Mouse (Mus musculus) thymus, postnatal 10 days (tissue): ENCODE results near the gene Dnajc7.
"Not testable (repeated sequence)": the region's sequence is repeated elsewhere in the genome, so short reads cannot be mapped to it uniquely, and the experiment has no call there.

Experiments used
- DNase-seq, 2 experiments: peaks; one replicate each; pipeline ENCODE4 v3.0.0; 2021; ENCODE audit warnings: low spot score in 2 of 2

The Dnajc7 gene

DNA sequence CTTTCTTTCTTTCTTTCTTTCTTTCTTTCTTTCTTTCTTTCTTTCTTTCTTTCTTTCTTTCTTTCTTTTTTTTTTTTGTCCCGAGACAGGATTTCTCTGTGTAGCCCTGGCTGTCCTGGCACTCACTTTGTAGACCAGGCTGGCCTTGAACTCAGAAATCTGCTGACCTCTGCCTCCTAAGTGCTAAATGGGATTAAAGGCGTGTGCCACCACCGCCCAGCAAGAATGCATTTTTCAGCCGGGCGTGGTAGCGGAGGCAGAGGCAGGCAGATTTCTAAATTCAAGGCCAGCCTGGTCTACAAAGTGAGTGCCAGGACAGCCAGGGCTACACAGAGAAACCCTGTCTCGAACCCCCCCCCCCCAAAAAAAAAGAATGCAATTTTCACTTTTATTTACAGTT is 3.1 kb downstream of the Dnajc7 start:
- DNase-seq, result not testable (repeated sequence)

DNA sequence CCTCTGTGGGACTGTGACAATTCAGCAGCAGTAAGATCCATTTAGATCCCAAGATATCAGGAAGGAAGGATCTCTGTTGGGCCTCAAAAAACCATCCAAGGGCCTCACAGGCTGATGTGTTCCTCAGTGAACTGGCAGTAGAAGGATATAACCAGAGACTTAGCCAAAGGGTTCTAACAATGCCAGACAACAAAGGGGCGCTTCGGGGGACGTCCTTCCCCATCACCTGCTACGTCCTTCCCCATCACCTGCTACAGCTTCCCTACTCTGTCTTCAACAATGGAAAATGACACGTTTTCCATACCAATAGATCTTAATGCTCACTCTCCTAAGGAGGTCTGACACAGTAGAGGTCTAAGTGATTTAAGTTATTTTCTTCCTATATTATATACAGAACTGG is 3.6 kb downstream of the Dnajc7 start:
- no peak for DNase-seq

DNA sequence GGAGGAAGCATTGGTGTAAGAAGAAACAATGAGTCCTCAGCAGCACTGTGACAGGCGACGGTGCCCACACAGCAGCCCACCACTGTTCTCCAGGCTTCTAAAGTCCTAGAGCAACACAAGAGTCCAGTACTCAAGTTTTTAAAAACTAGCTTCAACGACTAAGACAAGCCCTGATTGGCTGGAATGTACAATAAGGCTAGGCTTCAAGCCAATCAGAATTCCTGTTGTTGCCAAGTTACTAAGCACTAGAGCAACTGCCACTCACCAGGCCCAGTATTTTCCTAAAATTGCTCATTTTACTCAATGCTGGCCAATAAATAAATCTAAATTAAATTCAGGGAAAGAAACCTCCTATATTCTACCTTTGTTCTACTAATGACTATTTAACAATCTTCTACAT is 6.7 kb downstream of the Dnajc7 start:
- DNase-seq, result no peak

DNA sequence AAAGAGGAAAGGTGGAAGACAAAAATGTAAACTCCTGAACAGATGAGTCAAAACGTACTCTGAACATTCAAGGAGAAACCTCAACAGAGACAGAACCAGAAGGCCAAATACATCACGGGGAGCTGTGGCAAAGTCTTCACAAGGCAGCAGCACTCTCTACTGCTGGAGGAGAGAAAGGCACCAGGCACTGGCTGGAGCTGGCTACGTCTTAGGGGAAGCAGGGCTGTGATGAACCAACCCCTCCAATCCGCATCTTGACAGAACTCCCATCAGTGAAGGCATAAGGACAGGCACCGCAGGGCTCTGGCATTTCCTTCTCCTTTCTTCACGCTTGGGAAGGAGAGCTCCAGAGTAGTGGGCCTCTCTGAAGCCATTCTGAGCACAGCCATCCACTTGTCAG is 8.3 kb downstream of the Dnajc7 start:
- DNase-seq, result no peak

DNA sequence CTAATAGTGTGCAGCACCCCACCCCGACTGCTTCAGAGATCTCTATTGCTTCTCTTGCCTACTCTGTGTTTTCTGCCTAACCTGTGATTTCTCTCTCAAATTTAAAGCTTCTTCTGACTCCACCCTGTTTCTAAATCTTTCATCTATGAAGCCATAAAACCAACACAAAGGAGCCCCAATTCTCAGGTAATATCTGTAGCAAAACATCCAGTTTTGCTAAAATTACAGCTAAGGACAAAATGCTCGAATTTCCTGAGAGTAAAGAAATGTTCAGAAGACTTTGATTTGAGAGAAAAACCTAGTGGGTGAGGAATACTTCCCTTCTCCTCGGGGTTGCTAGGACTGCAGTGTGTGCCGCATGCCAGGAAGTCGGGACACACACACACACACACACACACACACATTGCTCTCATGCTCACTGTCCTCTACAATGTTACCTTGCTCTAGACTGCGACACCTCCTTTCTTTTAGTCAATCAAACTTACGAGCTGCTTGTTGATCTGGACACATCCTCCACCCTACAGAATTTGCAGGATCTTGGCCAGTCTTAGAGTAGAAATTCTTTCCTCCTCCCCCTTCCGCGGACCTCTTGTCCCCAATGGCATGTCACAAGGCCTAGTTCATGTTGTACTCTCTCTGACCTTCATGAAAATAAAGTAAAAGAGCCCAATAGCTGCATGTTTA is 9.8 kb downstream of the Dnajc7 start:
- DNase-seq, result no peak

DNA sequence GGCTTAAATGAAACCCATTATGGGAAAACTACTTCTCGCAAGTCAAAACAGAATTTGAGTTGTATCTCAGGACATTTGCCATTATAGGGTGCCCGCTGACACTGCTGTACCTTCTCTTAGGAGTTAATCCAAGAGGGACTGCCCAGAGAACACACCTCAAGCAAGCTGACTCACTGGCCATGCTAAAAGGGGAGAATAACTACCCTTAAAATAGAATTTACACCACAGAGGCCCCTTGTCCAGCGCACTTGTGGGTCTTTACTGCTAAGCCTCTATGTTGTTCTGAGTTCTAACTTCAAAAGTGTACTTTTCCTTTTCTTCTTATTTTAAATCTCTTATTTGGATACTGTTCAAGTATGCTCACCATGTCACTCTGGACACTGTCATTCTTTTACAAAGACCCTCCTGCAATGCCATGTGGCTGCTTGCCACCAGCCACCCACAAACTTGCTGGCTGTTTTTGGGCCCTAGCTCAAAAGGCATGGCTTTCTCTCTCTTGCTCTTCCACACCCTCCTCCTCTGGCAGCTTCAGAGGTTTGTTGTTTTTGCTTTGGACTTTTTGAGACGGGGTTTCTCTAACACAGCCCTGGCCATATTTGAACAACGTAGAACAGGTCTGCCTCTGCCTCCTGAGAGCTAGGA is 10.5 kb downstream of the Dnajc7 start:
- no peak for DNase-seq

DNA sequence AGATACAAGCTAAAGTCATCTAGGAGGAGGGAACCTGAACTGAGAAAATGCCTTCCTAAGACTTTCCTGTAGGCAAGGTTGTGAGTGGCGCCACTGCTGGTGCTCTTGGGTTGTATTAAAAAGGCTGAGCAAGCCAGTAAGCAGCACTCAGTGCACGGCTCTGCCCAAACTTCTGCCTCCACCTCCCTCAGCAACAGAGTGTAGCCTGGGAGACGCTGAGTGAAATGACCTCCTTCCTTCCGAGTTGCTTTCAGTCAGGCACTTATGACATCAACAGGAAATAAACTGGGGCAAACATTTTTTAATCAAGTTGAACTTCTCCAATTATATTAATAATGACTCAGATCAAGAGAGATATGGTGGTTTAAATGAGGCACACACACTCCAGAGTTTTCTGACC is 11.2 kb downstream of the Dnajc7 start:
- DNase-seq, result no peak

DNA sequence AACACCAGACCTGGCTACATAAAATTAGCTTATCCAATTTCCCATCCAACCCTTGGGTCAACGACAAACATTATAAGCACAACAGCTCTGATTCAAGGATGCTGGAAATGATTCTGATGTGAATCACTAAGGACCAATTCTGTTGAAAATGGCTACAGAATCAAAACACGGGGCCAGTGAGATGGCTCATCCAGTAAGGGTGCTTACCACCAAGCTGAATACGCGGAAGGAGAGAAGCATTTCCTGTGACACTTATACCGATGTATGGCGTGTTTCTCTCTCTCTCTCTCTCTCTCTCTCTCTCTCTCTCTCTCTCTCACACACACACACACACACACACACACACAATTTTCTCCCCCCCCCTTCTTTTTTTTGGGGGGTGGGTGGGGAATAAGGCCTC is 12.8 kb downstream of the Dnajc7 start:
- DNase-seq, result no peak

DNA sequence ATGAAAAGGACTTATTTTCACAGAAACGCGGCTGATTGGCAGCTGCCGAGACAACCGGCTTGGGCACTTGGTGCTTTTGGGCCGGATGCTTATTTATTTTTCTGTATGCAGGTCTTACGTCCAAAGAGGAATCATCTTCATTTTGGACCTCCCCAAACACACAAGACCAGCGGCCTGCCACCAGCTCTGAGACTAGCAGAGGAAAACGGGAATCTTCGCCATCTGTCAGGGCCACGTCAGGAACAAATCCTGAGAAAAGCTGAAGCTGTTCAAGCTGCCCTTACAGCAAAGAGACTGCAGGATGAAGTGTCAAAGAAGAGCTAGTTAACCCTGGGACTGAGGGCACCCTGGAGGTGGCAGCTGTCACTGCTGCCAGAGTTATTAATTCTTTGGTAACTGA is 14.5 kb downstream of the Dnajc7 start:
- DNase-seq, result no peak

DNA sequence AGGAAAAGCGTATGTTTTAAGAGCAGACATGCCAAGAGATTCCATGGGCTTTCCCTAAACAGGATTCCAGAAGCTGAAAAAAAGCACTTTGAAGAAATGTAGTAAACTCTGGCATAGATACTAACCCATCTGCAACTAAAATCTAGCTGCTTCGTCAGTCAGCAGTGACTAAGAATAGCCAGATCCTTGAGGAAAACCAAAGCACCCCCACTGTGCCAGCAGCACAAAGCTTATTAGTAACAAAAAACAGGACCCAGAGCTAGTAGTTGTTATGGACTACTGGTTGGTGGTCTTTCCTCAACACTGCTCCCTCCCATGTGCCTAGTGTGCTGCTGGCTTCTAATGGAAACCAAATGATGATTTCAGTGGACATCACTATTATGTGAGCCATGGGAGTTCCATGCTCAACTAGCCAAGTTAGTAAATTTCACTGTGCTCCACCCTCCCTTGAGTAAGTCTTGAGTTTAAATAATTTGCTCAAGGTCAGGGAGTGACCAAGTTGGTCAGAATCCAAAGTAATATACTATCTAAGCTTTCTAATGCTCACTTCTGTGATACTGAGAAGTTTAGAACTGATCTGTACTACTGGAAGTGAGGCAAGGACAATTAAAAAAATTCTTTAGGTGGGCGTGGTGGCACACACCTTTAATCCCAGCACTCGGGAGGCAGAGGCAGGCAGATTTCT is 15.5 kb downstream of the Dnajc7 start:
- no peak for DNase-seq

DNA sequence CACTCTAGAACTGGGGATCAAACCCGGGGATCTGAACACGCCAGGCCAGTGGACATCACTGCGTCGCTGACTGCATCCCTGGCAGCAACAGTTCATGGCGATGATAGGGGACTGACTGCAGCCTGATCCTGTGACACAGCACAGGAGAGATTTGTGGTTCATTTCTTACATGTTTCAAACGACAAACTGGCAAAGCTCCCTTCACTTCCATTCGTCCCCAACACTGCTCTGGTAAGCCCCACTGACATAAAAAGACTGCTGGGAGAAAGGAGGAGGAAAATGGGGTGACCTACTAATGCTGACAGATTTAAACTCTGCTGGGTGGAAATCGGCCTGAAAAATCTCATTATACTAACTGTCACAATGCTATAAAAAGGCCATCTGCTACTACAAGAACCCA is 16.2 kb downstream of the Dnajc7 start:
- DNase-seq, result no peak

DNA sequence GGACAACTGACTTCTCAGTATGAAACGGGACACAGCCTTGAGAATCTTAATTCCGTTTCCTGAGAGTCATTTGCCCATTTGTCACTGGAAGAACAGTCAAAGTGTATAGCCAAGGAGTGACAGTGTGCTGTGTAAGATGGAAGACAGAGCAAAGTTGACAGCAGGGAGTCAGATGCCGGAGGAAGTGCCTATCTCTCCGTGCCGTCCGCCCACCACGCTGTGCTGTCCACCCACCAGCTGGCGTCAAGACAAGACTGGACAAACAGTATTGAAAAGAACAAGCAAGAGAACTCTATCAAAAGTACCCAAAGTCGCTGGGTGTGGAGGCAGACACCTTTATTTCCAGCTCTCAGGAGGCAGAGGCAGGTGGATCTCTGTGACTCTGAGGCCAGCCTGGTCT is 16.8 kb downstream of the Dnajc7 start:
- DNase-seq, result no peak

- no peak for DNase-seq
Observed at GRCm38 (mm10) chr11:100601372-100601771, 18.6 kb downstream of the Dnajc7 start.

- no peak for DNase-seq
Observed at GRCm38 (mm10) chr11:100598074-100598473, 21.9 kb downstream of the Dnajc7 start.

DNA sequence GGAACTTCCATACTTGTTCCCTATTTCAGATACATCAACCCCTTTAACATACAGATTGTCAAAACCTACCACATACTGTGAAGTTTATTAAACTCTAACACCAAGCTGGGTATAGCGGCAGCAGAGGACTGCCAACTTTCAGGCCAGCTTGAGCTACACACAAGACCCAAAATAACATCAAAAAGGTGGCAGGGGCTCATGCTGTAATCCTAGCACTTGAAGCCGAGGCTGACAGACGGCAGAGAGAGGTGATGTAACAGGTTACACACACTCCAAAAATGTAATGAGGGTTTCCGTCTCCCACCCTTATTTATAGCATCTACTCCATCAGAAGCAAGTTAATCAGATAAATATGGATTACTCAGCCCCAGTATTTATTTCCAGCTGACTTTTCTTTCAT is 24.4 kb downstream of the Dnajc7 start:
- no peak for DNase-seq

- DNase-seq, result no peak
Observed at GRCm38 (mm10) chr11:100594608-100595007, 25.4 kb downstream of the Dnajc7 start.

- DNase-seq, result no peak
Observed at GRCm38 (mm10) chr11:100592346-100593046, 27.5 kb downstream of the Dnajc7 start.

- no peak for DNase-seq
Observed at GRCm38 (mm10) chr11:100588462-100588861, 31.5 kb downstream of the Dnajc7 start.

DNA sequence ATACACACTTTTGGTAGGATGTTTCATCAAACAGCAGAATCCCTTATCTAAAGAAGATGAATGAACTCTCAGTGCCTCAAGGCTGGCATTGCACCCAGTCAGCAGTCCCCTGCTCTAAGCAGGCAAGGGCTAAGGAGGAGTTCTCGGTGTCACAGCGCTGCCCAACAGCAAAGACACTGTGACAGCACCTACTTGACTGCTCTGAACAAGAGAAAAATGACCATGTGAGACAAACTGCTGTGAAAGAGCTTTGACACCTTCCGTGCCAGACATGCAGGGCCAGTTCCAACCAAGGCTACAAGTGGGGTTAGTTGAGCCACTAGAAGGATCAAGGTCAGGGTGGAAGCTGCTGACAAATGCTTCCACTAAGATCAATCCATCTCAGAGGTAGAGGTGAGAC is 34.8 kb downstream of the Dnajc7 start:
- DNase-seq, result no peak

DNA sequence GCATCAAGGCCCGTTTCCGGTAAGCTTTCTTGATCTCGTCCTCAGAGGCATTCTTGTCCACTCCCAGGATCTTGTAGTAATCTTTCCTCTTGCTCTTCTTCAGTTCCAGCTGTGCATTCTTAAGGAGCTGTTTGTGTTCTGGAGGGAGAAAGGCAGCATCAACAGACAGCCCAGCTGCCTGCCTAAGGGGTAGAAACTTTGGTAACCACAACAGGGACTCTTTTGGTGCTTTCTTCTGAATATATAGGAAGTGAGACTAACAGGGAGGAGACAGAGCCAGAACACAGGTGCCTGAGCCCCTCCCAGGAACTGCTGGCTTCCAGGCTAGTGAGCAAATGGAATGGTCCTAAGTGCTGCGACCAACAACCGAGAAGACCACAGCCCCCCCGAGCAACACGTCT is 35.4 kb downstream of the Dnajc7 start:
- peak in 1 of 2 experiments; percentile 29 for DNase-seq

GRCm38 (mm10) chr11:100582836-100583235 is 37.1 kb downstream of the Dnajc7 start:
- DNase-seq, result no peak

DNA sequence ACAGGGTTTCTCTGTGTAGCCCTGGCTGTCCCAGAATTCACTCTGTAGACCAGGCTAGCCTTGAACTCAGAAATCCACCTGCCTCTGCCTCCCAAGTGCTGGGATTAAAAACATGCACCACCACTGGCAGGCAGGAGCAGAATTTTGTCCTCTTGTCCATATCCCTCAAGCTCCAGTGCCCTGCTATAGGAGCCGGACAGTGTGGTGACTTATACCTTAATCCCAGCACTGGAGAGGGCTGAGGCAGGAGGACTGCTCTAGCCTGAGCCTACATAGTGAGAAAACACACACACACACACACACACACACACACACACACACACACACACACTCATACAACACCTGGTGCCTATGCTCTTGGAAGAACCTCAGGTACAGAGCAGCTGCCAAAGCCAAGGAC is 37.6 kb downstream of the Dnajc7 start:
- not testable (repeated sequence) for DNase-seq

- peak; percentile 27 to 29 for DNase-seq
Observed at GRCm38 (mm10) chr11:100581756-100582155, 38.2 kb downstream of the Dnajc7 start.
